Mouse (Mus musculus) forelimb bud, embryonic 11.5 days (tissue): ENCODE data around the gene Tlx3.

Experiments used
- DNase-seq: peaks from one replicate; pipeline ENCODE4 v3.0.0-alpha.2; 2012; ENCODE audit warnings: low read depth, low spot score

Tlx3 gene

GRCm38 (mm10) chr11:33203383-33204328, at the start of gene Tlx3:
Gene Tlx3, minus strand, starts transcription at chr11:33203589.
- DNase-seq, result no peak

- DNase-seq, result no peak
Observed at GRCm38 (mm10) chr11:33240295-33240694, 36.9 kb upstream of the Tlx3 start.

GRCm38 (mm10) chr11:33234134-33234533, 30.7 kb upstream of the Tlx3 start:
- no peak for DNase-seq

- no peak for DNase-seq
Observed at GRCm38 (mm10) chr11:33232056-33232455, 28.7 kb upstream of the Tlx3 start.

DNA sequence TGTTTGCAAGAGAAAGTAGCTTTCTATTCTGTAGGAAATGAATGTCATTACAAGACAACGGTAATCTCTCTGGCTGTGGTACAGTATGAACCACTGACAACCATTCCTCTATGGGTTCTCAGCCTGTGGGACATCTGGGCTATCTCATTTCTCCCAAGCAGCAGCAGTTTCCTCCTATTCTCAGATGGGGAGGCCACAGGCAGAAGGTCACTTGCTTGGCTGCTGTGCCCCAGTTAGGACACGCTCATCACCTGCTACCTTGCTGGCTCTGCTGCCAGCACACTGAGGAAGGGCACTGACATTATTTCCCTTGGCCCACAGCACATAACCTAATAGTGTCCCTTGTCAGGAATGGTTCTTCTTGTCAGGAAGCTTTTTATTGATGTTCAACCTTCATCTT, 24.8 kb upstream of the Tlx3 start:
- DNase-seq, result no peak

- no peak for DNase-seq
Observed at GRCm38 (mm10) chr11:33226516-33226915, 23.1 kb upstream of the Tlx3 start.

DNA sequence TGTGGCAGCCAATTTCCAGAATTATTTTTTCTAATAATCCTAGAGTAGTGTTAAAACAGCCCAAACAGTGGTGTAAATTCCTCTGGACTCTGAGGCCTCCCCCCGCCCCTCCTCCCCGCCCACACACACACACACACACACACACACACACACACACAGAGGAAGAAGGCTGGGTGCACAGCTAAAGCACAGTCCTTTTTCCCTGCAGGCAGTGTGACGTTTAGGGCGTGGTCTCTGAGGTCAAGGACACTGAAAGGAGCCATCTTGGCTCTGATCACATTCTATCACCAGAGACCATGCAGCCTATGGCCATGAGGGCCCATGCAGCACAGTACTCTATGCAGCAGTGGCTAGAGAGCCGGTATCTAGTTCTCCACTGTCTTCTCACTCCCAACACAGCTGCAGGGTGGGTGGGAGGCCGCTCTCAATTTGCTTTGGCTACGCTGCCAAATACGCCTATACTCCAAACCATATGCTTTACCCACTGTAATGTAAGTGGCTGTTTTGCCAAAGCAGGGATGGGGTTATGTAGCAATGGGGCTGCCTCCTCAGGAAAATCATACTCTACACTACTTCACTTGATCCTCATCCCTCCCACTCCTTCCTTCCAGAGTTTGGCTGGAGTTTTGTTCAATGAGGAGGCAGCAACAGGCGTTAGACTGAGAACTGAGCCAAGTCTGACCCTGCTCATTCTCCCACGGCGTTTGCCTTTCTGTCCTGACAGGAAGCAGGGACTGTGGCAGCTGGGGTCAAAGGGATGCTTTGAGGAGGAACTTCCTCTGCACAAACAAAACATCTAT, 18.4 kb upstream of the Tlx3 start:
- DNase-seq, result no peak

DNA sequence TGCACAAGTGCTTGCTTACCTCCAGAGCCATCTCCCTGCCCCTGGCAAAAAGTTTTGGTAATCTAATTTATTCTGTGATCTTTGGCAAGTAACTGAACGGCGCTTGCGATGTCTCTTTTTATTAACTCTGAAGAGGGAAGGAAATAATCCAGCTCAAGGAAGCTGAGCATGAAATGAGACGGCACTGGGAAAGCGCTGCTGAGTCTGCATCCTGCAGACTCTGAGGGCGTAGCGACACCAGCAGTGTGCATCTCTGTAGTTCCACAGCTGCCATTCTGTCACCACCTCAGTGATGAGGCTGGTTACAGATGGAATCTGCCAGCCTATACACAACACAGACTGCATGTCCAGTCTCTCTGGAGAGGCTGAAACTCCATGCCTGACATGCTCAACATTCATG, 17.4 kb upstream of the Tlx3 start:
- DNase-seq, result no peak

GRCm38 (mm10) chr11:33217384-33218079, 14.1 kb upstream of the Tlx3 start:
- no peak for DNase-seq

DNA sequence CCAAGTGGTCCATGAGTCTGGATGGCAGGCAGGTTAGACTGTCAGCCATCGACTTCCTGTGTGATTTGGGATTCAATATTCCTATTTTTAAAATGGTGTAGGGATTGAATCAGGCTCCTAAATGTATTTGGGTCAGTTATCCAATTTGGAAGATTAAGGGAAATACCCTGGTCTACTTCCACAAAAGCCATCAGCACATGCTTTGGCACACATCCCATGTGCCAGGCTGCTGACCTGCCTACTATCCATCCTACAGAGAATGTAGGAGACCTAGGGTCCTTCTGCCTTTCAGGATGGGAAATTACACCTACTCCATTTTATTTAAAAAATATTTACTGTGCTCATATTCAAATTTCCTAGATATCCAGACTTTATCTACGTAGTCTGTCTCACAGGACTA, 4.0 kb upstream of the Tlx3 start:
- no peak for DNase-seq

GRCm38 (mm10) chr11:33204966-33205365, 1.6 kb upstream of the Tlx3 start:
- DNase-seq, result no peak

DNA sequence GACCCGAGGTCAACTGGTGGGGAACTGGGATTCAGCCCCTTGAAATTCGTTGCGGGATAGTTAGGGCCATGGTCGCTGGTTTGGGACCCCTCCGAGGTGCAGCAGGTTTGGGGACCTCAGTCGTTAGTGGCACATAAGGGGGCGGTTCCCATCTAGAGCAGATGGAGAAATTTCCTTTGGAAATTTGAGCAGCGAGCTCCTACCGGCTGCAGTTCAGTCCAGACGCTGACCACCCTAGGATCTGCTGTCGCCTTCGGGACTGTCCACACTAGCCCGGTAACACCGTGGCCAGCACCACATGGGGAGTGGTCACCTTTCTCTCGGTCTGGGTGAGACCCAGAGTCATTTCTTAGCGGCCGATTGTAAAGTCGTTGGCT, 928 bp upstream of the Tlx3 start:
- DNase-seq, result no peak

- no peak for DNase-seq
Observed at GRCm38 (mm10) chr11:33202972-33203371, 417 bp downstream of the Tlx3 start.

- DNase-seq, result no peak
Observed at GRCm38 (mm10) chr11:33202296-33202695, 1.1 kb downstream of the Tlx3 start.

GRCm38 (mm10) chr11:33201626-33202010, 1.8 kb downstream of the Tlx3 start:
- DNase-seq, result no peak

DNA sequence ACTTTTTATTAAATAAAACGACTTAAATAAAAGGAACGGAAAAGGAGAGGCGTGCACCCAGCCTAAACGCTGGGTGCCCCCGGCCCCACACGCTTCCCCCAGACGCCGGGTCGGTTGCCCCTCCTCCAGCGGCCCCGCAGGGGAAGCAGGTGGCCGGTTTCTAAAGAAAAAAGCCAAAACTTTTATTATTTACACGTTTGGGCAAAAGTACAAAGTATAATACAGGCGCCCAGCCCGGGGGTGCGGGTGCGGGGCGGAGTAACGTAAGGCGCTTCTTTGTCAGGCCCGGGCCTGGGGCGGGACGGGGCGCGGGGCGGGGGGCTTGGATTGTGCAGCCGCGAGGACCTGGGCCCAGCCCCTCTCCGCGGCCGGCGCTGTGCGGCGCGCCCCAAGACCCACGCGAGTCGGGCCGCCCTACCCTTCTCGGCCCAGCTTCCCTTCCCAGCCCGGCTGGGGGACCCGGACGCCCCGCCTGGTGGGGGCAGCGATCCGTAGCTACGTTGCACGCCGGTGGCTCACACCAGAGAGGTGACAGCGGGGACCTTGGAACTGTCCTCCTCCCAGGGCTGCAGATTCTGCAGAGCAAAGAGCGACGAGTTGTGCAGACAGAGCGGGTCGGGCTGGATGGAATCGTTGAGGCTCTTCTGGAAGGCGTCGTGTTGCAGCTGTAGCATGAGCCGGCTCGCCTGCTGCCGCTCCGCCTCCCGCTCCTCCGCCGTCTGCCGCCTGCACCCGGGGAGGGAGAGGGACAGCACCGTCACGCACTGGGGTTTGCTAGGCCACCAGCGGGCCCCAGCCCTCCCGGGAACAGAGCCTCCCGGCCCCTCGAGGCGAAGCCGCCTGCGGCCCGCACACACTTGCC, 2.4 kb downstream of the Tlx3 start:
- no peak for DNase-seq

GRCm38 (mm10) chr11:33199906-33200763, 3.3 kb downstream of the Tlx3 start:
- no peak for DNase-seq

- no peak for DNase-seq
Observed at GRCm38 (mm10) chr11:33199117-33199514, 4.3 kb downstream of the Tlx3 start.

- no peak for DNase-seq
Observed at GRCm38 (mm10) chr11:33198351-33199116, 4.9 kb downstream of the Tlx3 start.
